Mouse (Mus musculus): ENCODE measurements around the gene Mipep.

- TF ChIP-seq HCFC1 (IDR thresholded peaks at IDR 0.05; ENCODE audit: borderline replicate concordance, insufficient read depth, low read length) (no peak), MAFK (IDR thresholded peaks at IDR 0.05; ENCODE audit: insufficient read depth, low read depth, low read length) (no peak), ZNF384 (IDR thresholded peaks at IDR 0.05; ENCODE audit: low read depth, low read length) (no peak), ZC3H11A (IDR thresholded peaks at IDR 0.05; ENCODE audit: borderline replicate concordance, low read depth, low read length) (no peak), CHD2 (IDR thresholded peaks at IDR 0.05; ENCODE audit: low read depth, low read length) (no peak)
These were observed 84.0 kb downstream of the Mipep start for GRCm38 (mm10) chr14:60868325-60868724.
